Mouse (Mus musculus) hindbrain, embryonic 16.5 days (tissue): ENCODE measurements at regions not wholly inside any gene's neighbourhood (a gene's known extent, or its start where the extent isn't known, plus 50 kb on each side); places are given as distances from the start of the nearest gene placed in this dataset.

Experiments
- ATAC-seq: fragments of 200-750 bp; cut with Nextera tagmentation; 2 replicates; pipeline ENCODE4 v1.8.0; 2017; ENCODE audit warnings: moderate TSS enrichment, moderate library complexity
- H3K27ac ChIP-seq: fragments of 300-500 bp; sonication (generic); 2 replicates; pipeline ENCODE4 v1.5.1; 2014; ENCODE audit warnings: low read depth, mild to moderate bottlenecking, control low read depth, low read length, moderate library complexity
- H3K27me3 ChIP-seq: fragments of 300-500 bp; sonication (generic); replicated peaks from 2 replicates; pipeline ENCODE4 v1.6.1; 2014; ENCODE audit warnings: low read length; ENCODE audit not compliant: control insufficient read depth, insufficient read depth
- H3K36me3 ChIP-seq: fragments of 300-500 bp; sonication (generic); 2 replicates; pipeline ENCODE4 v1.6.1; 2014; ENCODE audit warnings: mild to moderate bottlenecking, low read length, moderate library complexity, mixed read lengths; ENCODE audit not compliant: control insufficient read depth, insufficient read depth
- H3K4me1 ChIP-seq: fragments of 300-500 bp; sonication (generic); 2 replicates; pipeline ENCODE4 v1.6.1; 2014; ENCODE audit warnings: low read depth, low read length; ENCODE audit not compliant: control insufficient read depth, insufficient read depth
- H3K4me2 ChIP-seq: fragments of 300-500 bp; sonication (generic); 2 replicates; pipeline ENCODE4 v1.6.1; 2014; ENCODE audit warnings: mild to moderate bottlenecking, low read length, control low read depth, moderate library complexity
- H3K4me3 ChIP-seq: fragments of 300-500 bp; sonication (generic); 2 replicates; pipeline ENCODE4 v1.5.1; 2014; ENCODE audit warnings: mild to moderate bottlenecking, low read length, control low read depth, moderate library complexity
- H3K9ac ChIP-seq: fragments of 300-500 bp; sonication (generic); 2 replicates; pipeline ENCODE4 v1.6.1; 2014; ENCODE audit warnings: low read depth, mild to moderate bottlenecking, control low read depth, low read length, moderate library complexity
- H3K9me3 ChIP-seq: fragments of 300-500 bp; sonication (generic); 2 replicates; pipeline ENCODE4 v1.6.1; 2014; ENCODE audit warnings: mild to moderate bottlenecking, low read length, moderate library complexity; ENCODE audit not compliant: control insufficient read depth
- WGBS: fragments of 180-500 bp; shearing (Covaris S2); extraction: QIAGEN DNeasy Blood & Tissue Kit; methylation state at CpG from one replicate; pipeline ENCODE4 v1.1.7; 2014; 5-methylcytosine and 5-hydroxymethylcytosine counted together

GRCm38 (mm10) chr6:127375144-127375529 lies 71.5 kb upstream of the Parp11 start:
- no peak overlapping the region for H3K4me3 ChIP-seq
- no peak overlapping the region for H3K4me2 ChIP-seq
- WGBS: 89% methylated on average over 2 of the region's 2 CpGs
- no peaks in the 10 kb centered on the region for H3K27me3 ChIP-seq
- no peaks in the 10 kb centered on the region for H3K36me3 ChIP-seq
- H3K27ac ChIP-seq: no peak overlapping the region
- ATAC-seq: no peak
- no peaks in the 10 kb centered on the region; the same call in 1 of the 2 replicates for H3K4me1 ChIP-seq
- H3K9ac ChIP-seq: no peak overlapping the region
- H3K9me3 ChIP-seq: no peaks in the 10 kb centered on the region

- no peaks in the 10 kb centered on the region; the same call in 1 of the 2 replicates for H3K4me1 ChIP-seq
- ATAC-seq: peak; percentile 73
- WGBS: 54% methylated on average over 8 of the region's 8 CpGs
These were observed 70.9 kb upstream of the Parp11 start for GRCm38 (mm10) chr6:127375711-127376199.

GRCm38 (mm10) chr6:127378701-127379100 lies 67.9 kb upstream of the Parp11 start:
- ATAC-seq: no peak
- no peak overlapping the region for H3K27ac ChIP-seq
- no peaks in the 10 kb centered on the region for H3K9me3 ChIP-seq
- no peaks in the 10 kb centered on the region; the same call in 1 of the 2 replicates for H3K4me1 ChIP-seq
- H3K4me2 ChIP-seq: no peak overlapping the region
- no peaks in the 10 kb centered on the region for H3K36me3 ChIP-seq
- no peak overlapping the region for H3K4me3 ChIP-seq
- H3K9ac ChIP-seq: no peak overlapping the region
- no peaks in the 10 kb centered on the region for H3K27me3 ChIP-seq
- WGBS: 94% methylated on average over 1 of the region's 1 CpGs

More at GRCm38 (mm10) chr6:127375711-127376199, 70.9 kb upstream of the Parp11 start:
- Histone ChIP-seq H3K4me3 (no peak overlapping the region), H3K9ac (no peak overlapping the region), H3K27ac (no peak overlapping the region), H3K27me3 (no peaks in the 10 kb centered on the region), H3K36me3 (no peaks in the 10 kb centered on the region), H3K9me3 (no peaks in the 10 kb centered on the region), H3K4me2 (no peak overlapping the region)

- Histone ChIP-seq H3K4me3 (no peak overlapping the region), H3K36me3 (no peaks in the 10 kb centered on the region), H3K9ac (no peak overlapping the region), H3K4me1 (no peaks in the 10 kb centered on the region; the same call in 1 of the 2 replicates), H3K4me2 (no peak overlapping the region), H3K27ac (no peak overlapping the region), H3K9me3 (no peaks in the 10 kb centered on the region), H3K27me3 (no peaks in the 10 kb centered on the region)
- WGBS: 10% methylated on average over 4 of the region's 4 CpGs
- ATAC-seq: no peak
These were observed 67.1 kb upstream of the Parp11 start for GRCm38 (mm10) chr6:127379511-127379910.

- WGBS: 93% methylated on average over 2 of the region's 2 CpGs
- Histone ChIP-seq H3K9ac (no peak overlapping the region), H3K9me3 (no peaks in the 10 kb centered on the region), H3K27me3 (no peaks in the 10 kb centered on the region), H3K4me1 (no peaks in the 10 kb centered on the region), H3K27ac (no peak overlapping the region), H3K4me2 (no peak overlapping the region), H3K4me3 (no peak overlapping the region), H3K36me3 (no peaks in the 10 kb centered on the region)
- ATAC-seq: no peak
These were observed 65.3 kb upstream of the Parp11 start for GRCm38 (mm10) chr6:127381148-127381888.

- no peak overlapping the region for H3K4me2 ChIP-seq
- 93% methylated on average over 15 of the region's 15 CpGs for WGBS
- H3K27ac ChIP-seq: no peak overlapping the region
- H3K9me3 ChIP-seq: no peaks in the 10 kb centered on the region
- ATAC-seq: no peak
- H3K4me3 ChIP-seq: no peak overlapping the region
- H3K36me3 ChIP-seq: no peaks in the 10 kb centered on the region
- peaks cover 4% of the 10 kb centered on the region for H3K4me1 ChIP-seq
- H3K9ac ChIP-seq: no peak overlapping the region
- no peaks in the 10 kb centered on the region for H3K27me3 ChIP-seq
These were observed 55.2 kb upstream of the Parp11 start for GRCm38 (mm10) chr6:127391258-127392011.

GRCm38 (mm10) chr6:127392012-127392798 lies 54.4 kb upstream of the Parp11 start:
- no peaks in the 10 kb centered on the region for H3K9me3 ChIP-seq
- no peaks in the 10 kb centered on the region for H3K27me3 ChIP-seq
- H3K36me3 ChIP-seq: no peaks in the 10 kb centered on the region
- peaks cover 4% of the 10 kb centered on the region for H3K4me1 ChIP-seq
- H3K4me2 ChIP-seq: no peak overlapping the region
- H3K9ac ChIP-seq: no peak overlapping the region
- WGBS: 91% methylated on average over 12 of the region's 12 CpGs
- ATAC-seq: no peak
- H3K27ac ChIP-seq: no peak overlapping the region
- no peak overlapping the region for H3K4me3 ChIP-seq

GRCm38 (mm10) chr6:127392799-127393172 lies 53.9 kb upstream of the Parp11 start:
- H3K27ac ChIP-seq: no peak overlapping the region

More at GRCm38 (mm10) chr6:127392799-127393172, 53.9 kb upstream of the Parp11 start:
- H3K4me1 ChIP-seq: peaks cover 4% of the 10 kb centered on the region
- H3K9ac ChIP-seq: no peak overlapping the region
- H3K27me3 ChIP-seq: no peaks in the 10 kb centered on the region
- no peak overlapping the region for H3K4me2 ChIP-seq
- WGBS: 84% methylated on average over 1 of the region's 1 CpGs
- no peaks in the 10 kb centered on the region for H3K9me3 ChIP-seq
- no peaks in the 10 kb centered on the region for H3K36me3 ChIP-seq
- no peak for ATAC-seq
- no peak overlapping the region for H3K4me3 ChIP-seq
